Mouse (Mus musculus) neural tube, embryonic 15.5 days (tissue): ENCODE measurements around the gene Baz2b. TPM values are rescaled to one million over a fixed set of nuclear protein-coding genes. Genes with fewer than 3 reads are reported as not detected.
"Not testable (repeated sequence)": the region's sequence is repeated elsewhere in the genome, so short reads cannot be mapped to it uniquely, and the experiment has no call there.

ENCODE experiments used
- ATAC-seq: fragments of 200-750 bp; cut with Nextera tagmentation; 2 replicates; pipeline ENCODE4 v1.8.0; 2017; ENCODE audit warnings: mild to moderate bottlenecking, moderate TSS enrichment, moderate library complexity; ENCODE audit not compliant: low FRiP score
- H3K27ac ChIP-seq: fragments of 300-500 bp; sonication (generic); replicated peaks from 2 replicates; pipeline ENCODE4 v1.5.1; 2015; ENCODE audit warnings: mild to moderate bottlenecking, inconsistent platforms
- H3K27me3 ChIP-seq: fragments of 300-500 bp; sonication (generic); replicated peaks from 2 replicates; pipeline ENCODE4 v1.6.1; 2015; ENCODE audit warnings: inconsistent platforms
- H3K36me3 ChIP-seq: fragments of 300-500 bp; sonication (generic); 2 replicates; pipeline ENCODE4 v1.6.1; 2015; ENCODE audit warnings: inconsistent platforms
- H3K4me1 ChIP-seq: fragments of 300-500 bp; sonication (generic); 2 replicates; pipeline ENCODE4 v1.6.1; 2015; ENCODE audit warnings: inconsistent platforms
- H3K4me2 ChIP-seq: fragments of 300-500 bp; sonication (generic); 2 replicates; pipeline ENCODE4 v1.6.1; 2015; ENCODE audit warnings: inconsistent platforms, mild to moderate bottlenecking, moderate library complexity
- H3K4me3 ChIP-seq: fragments of 300-500 bp; sonication (generic); replicated peaks from 2 replicates; pipeline ENCODE4 v1.5.1; 2015; ENCODE audit warnings: mild to moderate bottlenecking, inconsistent platforms
- H3K9ac ChIP-seq: fragments of 300-500 bp; sonication (generic); replicated peaks from 2 replicates; pipeline ENCODE4 v1.6.1; 2015; ENCODE audit warnings: mild to moderate bottlenecking, inconsistent platforms
- H3K9me3 ChIP-seq: fragments of 300-500 bp; sonication (generic); replicated peaks from 2 replicates; pipeline ENCODE4 v1.6.1; 2016; ENCODE audit warnings: inconsistent platforms
- WGBS: fragments of 180-500 bp; shearing (Covaris S2); methylation state at CpG from one replicate; pipeline ENCODE4 v1.1.7; 2015; ENCODE audit warnings: mixed read lengths; 5-methylcytosine and 5-hydroxymethylcytosine counted together
- polyA plus RNA-seq: library from polyadenylated mRNA; unstranded; fragments of >200 nt; fragmentation: Nextera tagmentation; extraction: Ambion mirVana; gene quantifications from 2 replicates; pipeline ENCODE4 v1.2.1, GENCODE M21; 2015

The Baz2b gene
- polyA plus RNA-seq, 1 experiment from 2014 or later, result 68.2 TPM

GRCm38 (mm10) chr2:60084823-60085222 is 124.8 kb downstream of the Baz2b start:
- Histone ChIP-seq H3K27me3 (no peaks in the 10 kb centered on the region), H3K9ac (no peak overlapping the region), H3K36me3 (no peaks in the 10 kb centered on the region), H3K9me3 (no peaks in the 10 kb centered on the region), H3K4me2 (no peak overlapping the region), H3K27ac (no peak overlapping the region), H3K4me1 (peaks cover 21% of the 10 kb centered on the region), H3K4me3 (no peak overlapping the region)
- ATAC-seq, result no peak
- 92% methylated on average over 1 of the region's 1 CpGs for WGBS

DNA sequence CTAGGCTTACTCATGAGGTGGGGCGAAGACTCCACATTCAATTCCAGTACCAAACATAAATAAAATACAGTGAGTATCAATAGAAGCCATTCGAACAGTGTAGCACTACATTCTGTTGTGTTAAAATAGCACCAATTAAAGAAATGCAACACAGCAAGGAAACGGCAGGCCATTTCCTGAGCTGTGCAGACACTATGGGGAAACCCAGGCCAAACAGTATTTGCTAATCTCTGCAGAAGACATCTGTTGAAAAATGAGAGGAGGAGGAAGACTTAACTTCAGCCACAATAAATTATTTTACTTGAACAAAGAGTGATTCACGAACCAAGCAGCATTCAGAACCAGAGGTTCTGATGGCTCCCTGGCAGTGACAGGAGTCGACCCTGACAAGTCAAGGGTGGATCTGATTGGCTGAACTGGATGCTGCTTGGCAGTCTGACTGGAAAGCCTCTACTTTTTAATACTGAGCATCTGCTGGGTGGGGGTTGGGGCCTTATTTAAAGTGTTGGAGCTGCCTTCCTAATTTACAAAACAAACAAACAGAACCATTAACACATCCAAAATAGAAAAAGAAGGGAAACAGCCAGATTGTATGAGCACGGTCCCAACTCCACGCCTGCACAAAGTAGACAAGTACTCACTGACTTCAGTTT is 126.5 kb downstream of the Baz2b start:
- H3K4me2 ChIP-seq, result no peak overlapping the region
- no peaks in the 10 kb centered on the region for H3K36me3 ChIP-seq
- H3K27me3 ChIP-seq, result no peaks in the 10 kb centered on the region
- 42% methylated on average over 7 of the region's 7 CpGs for WGBS
- H3K27ac ChIP-seq, result 0 out of 2 replicates have a peak overlapping the region, but pooled peaks have one; percentile 10
- H3K9ac ChIP-seq, result no peak overlapping the region
- no peaks in the 10 kb centered on the region for H3K9me3 ChIP-seq
- ATAC-seq, result no peak
- peaks cover 15% of the 10 kb centered on the region for H3K4me1 ChIP-seq
- no peak overlapping the region for H3K4me3 ChIP-seq

DNA sequence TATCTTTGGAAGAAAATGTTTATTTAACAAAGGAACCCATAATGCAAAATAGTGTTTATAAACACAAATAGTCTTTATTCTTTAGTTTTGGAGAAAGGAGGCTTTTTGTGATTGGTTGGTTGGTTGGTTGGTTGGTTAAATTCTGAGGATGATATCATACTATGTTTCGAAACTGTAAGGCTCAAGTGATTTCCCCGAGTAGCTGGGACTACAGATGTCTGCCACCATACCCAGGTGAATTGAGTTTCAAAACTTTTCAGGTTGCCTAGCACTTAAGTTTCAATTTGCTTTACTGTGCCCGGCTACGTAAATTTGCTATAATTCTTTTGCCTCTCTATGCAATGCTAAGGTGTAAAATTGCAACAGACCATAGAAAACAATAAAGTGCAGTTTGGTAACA is 127.4 kb downstream of the Baz2b start:
- H3K9ac ChIP-seq, result no peak overlapping the region
- 97% methylated on average over 4 of the region's 4 CpGs for WGBS
- H3K27ac ChIP-seq, result no peak overlapping the region
- no peak overlapping the region for H3K4me2 ChIP-seq
- H3K4me3 ChIP-seq, result no peak overlapping the region
- ATAC-seq, result no peak
- H3K9me3 ChIP-seq, result no peaks in the 10 kb centered on the region
- H3K36me3 ChIP-seq, result no peaks in the 10 kb centered on the region
- H3K4me1 ChIP-seq, result peaks cover 19% of the 10 kb centered on the region
- no peaks in the 10 kb centered on the region for H3K27me3 ChIP-seq

DNA sequence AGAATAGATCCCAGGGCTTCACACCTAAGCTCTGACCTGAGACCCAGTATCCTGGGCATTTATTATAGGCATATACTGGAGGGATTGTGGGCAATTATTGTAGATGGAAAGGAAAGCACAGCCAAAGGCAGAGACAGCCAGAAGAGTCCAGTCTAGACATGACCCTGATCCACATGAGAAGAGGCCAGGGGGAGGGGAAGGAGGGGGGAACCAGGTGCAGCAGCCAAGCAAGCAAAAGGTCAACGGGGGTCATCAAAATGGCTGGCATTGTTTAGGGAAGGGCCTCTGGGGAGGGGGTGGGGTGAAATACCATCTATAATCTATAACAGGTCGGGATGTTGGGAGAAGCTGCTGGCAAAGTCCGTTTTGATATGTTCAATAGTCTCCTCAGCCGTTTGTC is 128.8 kb downstream of the Baz2b start:
- WGBS, result 66% methylated on average over 4 of the region's 4 CpGs
- Histone ChIP-seq H3K4me3 (no peak overlapping the region), H3K27ac (no peak overlapping the region), H3K27me3 (no peaks in the 10 kb centered on the region), H3K4me2 (no peak overlapping the region), H3K9me3 (no peaks in the 10 kb centered on the region), H3K36me3 (no peaks in the 10 kb centered on the region), H3K4me1 (peaks cover 23% of the 10 kb centered on the region), H3K9ac (no peak overlapping the region)
- ATAC-seq, result no peak

DNA sequence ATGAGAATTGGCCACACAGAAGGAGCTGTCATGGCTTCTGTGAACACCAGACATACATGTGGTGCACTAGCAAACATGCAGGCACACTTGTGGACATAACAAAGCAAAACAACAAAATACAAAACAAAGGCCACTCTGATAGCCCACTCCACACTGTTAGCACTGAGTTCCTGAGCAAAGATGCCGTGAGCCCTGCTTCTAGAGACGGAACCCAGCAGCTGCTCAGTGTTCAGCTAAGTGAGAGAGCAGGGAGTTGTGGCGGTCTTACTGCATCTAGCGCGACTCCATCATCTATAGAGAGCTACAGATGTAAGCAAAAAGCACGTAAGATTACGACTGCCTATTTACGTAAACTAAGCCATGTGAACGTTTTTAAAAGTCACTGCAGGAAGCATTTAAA is 132.0 kb downstream of the Baz2b start:
- 0 out of 2 replicates have a peak overlapping the region, but pooled peaks have one; percentile 23 for H3K27ac ChIP-seq
- WGBS, result 58% methylated on average over 9 of the region's 9 CpGs
- H3K36me3 ChIP-seq, result no peaks in the 10 kb centered on the region
- H3K4me1 ChIP-seq, result peaks cover 11% of the 10 kb centered on the region; the same call in 1 of the 2 replicates
- no peak overlapping the region for H3K4me2 ChIP-seq
- no peaks in the 10 kb centered on the region for H3K9me3 ChIP-seq
- H3K9ac ChIP-seq, result no peak overlapping the region
- H3K4me3 ChIP-seq, result no peak overlapping the region
- ATAC-seq, result no peak
- no peaks in the 10 kb centered on the region for H3K27me3 ChIP-seq

DNA sequence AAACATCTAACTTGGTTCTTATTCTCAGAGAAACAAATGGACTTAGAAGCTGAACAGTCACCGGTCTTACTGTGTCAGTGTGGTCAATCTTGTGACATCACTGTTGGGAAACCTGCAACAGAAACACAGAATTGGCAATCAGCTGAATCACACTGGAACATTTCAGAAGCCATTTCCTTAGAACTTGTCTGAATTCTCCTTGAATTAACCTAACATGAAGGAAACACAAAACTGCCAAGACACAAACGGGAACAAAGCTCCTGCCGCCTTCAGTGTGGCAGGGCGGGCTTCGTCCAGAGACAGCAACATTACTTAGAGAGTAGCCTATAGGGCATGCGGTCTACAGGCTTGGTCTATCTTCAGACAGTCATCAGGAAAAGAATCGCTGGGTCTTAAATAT is 132.8 kb downstream of the Baz2b start:
- Histone ChIP-seq H3K4me1 (peaks cover 11% of the 10 kb centered on the region; the same call in 1 of the 2 replicates), H3K9ac (no peak overlapping the region), H3K4me3 (no peak overlapping the region), H3K4me2 (no peak overlapping the region), H3K36me3 (no peaks in the 10 kb centered on the region), H3K27me3 (no peaks in the 10 kb centered on the region), H3K27ac (no peak overlapping the region), H3K9me3 (no peaks in the 10 kb centered on the region)
- 65% methylated on average over 7 of the region's 7 CpGs for WGBS
- ATAC-seq, result no peak

DNA sequence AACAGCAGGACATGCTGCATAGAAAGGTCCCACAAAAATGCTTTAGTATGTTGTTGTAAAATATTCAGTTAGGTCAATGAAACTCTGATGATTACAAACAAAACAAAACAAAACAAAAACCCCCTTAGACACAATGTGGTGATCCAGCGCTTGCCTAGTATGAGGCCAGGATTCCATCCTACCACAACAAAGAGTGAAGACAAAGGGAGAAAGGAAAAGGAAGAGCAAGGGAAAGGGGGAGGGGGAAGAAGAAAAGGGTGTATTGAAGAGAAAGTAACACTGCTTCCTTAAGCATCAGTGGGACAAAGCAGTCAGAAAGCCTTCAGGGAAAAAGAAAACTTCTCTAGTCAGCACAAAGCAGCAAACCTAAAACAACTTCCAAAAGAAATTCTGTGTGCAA is 133.6 kb downstream of the Baz2b start:
- Histone ChIP-seq H3K4me1 (peaks cover 11% of the 10 kb centered on the region; the same call in 1 of the 2 replicates), H3K9me3 (no peaks in the 10 kb centered on the region), H3K27ac (no peak overlapping the region), H3K9ac (no peak overlapping the region), H3K36me3 (no peaks in the 10 kb centered on the region), H3K4me2 (no peak overlapping the region), H3K4me3 (no peak overlapping the region), H3K27me3 (no peaks in the 10 kb centered on the region)
- ATAC-seq, result no peak
- WGBS, result 12% methylated on average over 1 of the region's 1 CpGs

DNA sequence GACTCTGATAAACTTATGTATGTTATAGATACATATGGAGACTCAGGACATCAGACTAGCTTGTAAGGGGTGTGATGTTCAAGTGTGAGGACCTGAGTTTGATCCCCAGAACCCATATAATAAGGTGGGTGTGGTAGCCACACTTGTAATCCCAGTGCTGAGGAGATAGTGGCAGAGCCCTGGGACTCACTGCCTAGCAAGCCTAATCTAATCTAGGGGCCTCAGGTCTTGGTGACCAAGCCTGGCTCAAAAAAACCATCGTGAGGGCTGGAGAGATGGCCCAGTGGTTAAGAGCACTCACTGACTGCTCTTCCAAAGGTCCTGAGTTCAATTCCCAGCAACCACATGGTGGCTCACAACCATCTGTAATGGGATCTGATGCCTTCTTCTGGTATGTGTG is 135.8 kb downstream of the Baz2b start:
- ATAC-seq, H3K9me3 ChIP-seq, H3K4me2 ChIP-seq, H3K27ac ChIP-seq, H3K4me3 ChIP-seq, H3K9ac ChIP-seq, H3K27me3 ChIP-seq, H3K36me3 ChIP-seq: not testable (repeated sequence)
- H3K4me1 ChIP-seq, result peaks cover 11% of the 10 kb centered on the region; the same call in 1 of the 2 replicates
- WGBS, result 100% methylated on average over 1 of the region's 1 CpGs

- no peak overlapping the region for H3K27ac ChIP-seq
- H3K36me3 ChIP-seq, result no peaks in the 10 kb centered on the region
- WGBS, result 73% methylated on average over 8 of the region's 8 CpGs
- H3K4me2 ChIP-seq, result no peak overlapping the region
- no peak overlapping the region for H3K4me3 ChIP-seq
- no peak for ATAC-seq
- no peak overlapping the region for H3K9ac ChIP-seq
- H3K27me3 ChIP-seq, result no peaks in the 10 kb centered on the region
- no peaks in the 10 kb centered on the region for H3K9me3 ChIP-seq
- H3K4me1 ChIP-seq, result peaks cover 9% of the 10 kb centered on the region; the same call in 1 of the 2 replicates
These were observed 137.8 kb downstream of the Baz2b start for GRCm38 (mm10) chr2:60071813-60072212.

GRCm38 (mm10) chr2:60070938-60071337 is 138.7 kb downstream of the Baz2b start:
- Histone ChIP-seq H3K9ac (no peak overlapping the region), H3K4me3 (no peak overlapping the region), H3K27me3 (no peaks in the 10 kb centered on the region), H3K4me1 (0 out of 2 replicates have a peak, but pooled peaks cover 4% of the 10 kb centered on the region), H3K27ac (no peak overlapping the region), H3K9me3 (no peaks in the 10 kb centered on the region), H3K36me3 (no peaks in the 10 kb centered on the region), H3K4me2 (no peak overlapping the region)
- no peak for ATAC-seq
- 79% methylated on average over 5 of the region's 5 CpGs for WGBS

DNA sequence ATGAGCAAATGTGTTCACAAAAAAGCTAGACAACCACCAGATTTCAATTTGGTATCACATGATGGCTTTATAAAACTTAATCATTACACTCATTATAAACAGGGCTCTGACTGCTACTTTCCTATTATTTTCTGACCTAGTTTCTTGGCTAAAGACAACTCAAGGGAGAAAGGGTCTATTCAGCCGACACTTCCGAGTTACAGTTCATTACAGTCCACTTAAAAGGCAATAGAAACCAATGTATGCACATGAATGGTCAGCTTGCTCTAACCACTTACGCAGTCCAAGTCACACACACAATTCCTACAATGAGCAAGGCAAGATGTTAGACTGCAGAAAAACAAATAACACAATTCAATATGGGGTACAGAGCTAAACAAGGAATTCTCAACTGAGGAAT is 141.2 kb downstream of the Baz2b start:
- Histone ChIP-seq H3K27ac (no peak overlapping the region), H3K9ac (no peak overlapping the region), H3K4me3 (no peak overlapping the region), H3K4me1 (0 out of 2 replicates have a peak, but pooled peaks cover 4% of the 10 kb centered on the region), H3K9me3 (0 out of 2 replicates have a peak, but pooled peaks cover 3% of the 10 kb centered on the region), H3K27me3 (no peaks in the 10 kb centered on the region), H3K4me2 (no peak overlapping the region), H3K36me3 (peaks cover 7% of the 10 kb centered on the region; the same call in 1 of the 2 replicates)
- ATAC-seq, result no peak
- WGBS, result 49% methylated on average over 3 of the region's 3 CpGs

GRCm38 (mm10) chr2:60065415-60065814 is 144.2 kb downstream of the Baz2b start:
- Histone ChIP-seq H3K4me1 (0 out of 2 replicates have a peak, but pooled peaks cover 4% of the 10 kb centered on the region), H3K4me2 (no peak overlapping the region), H3K27me3 (no peaks in the 10 kb centered on the region), H3K9me3 (0 out of 2 replicates have a peak, but pooled peaks cover 3% of the 10 kb centered on the region), H3K27ac (no peak overlapping the region), H3K36me3 (peaks cover 7% of the 10 kb centered on the region; the same call in 1 of the 2 replicates), H3K9ac (no peak overlapping the region), H3K4me3 (no peak overlapping the region)
- no peak for ATAC-seq
- WGBS, result 87% methylated on average over 5 of the region's 5 CpGs
